Mouse (Mus musculus) lung, adult 2 months (tissue): ENCODE measurements at regions not wholly inside any gene's neighbourhood (a gene's known extent, or its start where the extent isn't known, plus 50 kb on each side); places are given as distances from the start of the nearest gene placed in this dataset.

Source experiments
- CTCF ChIP-seq: fragments of 200-500 bp; IDR thresholded peaks from 2 replicates; pipeline ENCODE4 v1.5.1; 2011; ENCODE audit warnings: mild to moderate bottlenecking, low read length, control low read depth; ENCODE audit not compliant: insufficient read depth
- POLR2A ChIP-seq: fragments of 200-500 bp; IDR thresholded peaks from 2 replicates; pipeline ENCODE4 v1.6.1; 2011; ENCODE audit warnings: low read depth, mild to moderate bottlenecking, control low read depth, low read length, borderline replicate concordance; ENCODE audit errors: extremely low read depth

DNA sequence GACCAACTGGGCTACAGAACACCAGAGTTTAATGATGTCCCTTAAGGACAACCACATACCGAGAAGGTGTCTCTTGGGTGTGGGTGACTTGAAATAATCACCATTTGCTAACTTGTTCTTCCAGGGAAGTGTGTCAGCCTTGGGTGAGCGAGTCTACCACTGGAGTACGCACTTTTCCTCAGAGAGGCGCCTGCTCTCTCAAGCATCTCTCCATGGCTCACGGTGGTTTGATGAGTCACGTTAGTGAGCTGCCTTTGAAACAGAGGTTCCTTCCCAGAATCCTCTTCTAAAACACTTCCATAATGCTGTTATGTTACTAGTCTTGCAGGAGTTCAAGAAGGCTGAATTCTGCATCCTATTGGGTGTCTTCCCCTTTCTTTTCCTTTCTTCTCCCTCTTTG lies 58.6 kb upstream of the Arntl start:
- no peak for TF ChIP-seq CTCF
- TF ChIP-seq POLR2A = no peak
